10 mouse cellular contexts compared by ENCODE assay signal in the genomic region with DNA sequence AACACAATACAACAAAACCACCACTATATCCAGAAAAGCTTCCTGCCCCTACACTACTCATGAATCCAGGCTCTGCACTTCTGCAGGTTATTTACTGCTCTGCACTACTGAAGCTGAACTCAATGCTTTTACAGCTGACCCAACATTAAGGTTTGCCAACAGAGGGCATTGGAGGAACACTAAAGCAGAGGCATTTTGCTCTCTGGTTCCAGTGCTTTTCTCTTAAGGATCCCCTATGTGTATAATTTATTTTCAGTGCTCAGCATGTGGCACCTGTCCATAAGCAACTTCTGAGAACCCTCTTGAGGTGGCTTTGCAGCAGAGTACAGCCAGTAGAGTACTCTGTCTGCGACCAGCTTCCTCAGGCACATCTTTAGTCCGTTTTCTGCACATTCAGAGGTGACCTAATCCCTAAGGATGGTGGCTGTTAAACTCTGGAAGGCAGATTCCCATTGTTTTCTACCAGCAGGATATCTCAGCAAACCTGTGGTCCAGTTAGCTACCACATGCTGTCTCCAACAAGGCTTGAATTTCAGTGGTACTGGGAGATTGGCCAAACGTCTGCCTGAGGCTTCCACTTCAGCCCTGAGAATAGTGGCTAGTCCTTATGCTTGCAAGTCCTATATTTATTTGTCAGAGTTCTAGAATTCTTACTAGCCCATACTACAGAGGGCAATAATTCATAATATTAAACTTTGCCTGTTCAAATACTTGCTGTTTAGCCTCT.
DNase-seq lines count a peak whose midpoint lies in the region; ATAC-seq lines count a peak whose summit lies in the region.
"Had no signal": no experiment of that assay in that cellular context is flagged by ENCODE, and none has a peak within 500 bp of the region (broad histone marks: within the 10 kb centered on the region; RNA-seq: fewer than 3 reads in every experiment).

No protein-coding gene starts in this region.

- ATAC-seq in forebrain, embryonic 14.5 days, result no peak
- ATAC-seq in heart, embryonic 12.5 days (ENCODE audit: insufficient number of reproducible peaks, low FRiP score), result no peak

- no peaks in the 10 kb centered on the region for H3K27me3 ChIP-seq in forebrain, embryonic 14.5 days (replicated peaks; ENCODE audit: control insufficient read depth, insufficient read depth, low read length)
- no peaks in the 10 kb centered on the region for H3K27me3 ChIP-seq in forebrain, embryonic 10.5 days (ENCODE audit: poor library complexity, severe bottlenecking)
- no peaks in the 10 kb centered on the region for H3K27me3 ChIP-seq in heart, embryonic 12.5 days (replicated peaks)

- H3K36me3 ChIP-seq in forebrain, embryonic 14.5 days (ENCODE audit: control insufficient read depth, insufficient read depth, low read length), result no peaks in the 10 kb centered on the region
- no peaks in the 10 kb centered on the region for H3K36me3 ChIP-seq in forebrain, embryonic 10.5 days (replicated peaks)
- no peaks in the 10 kb centered on the region for H3K36me3 ChIP-seq in heart, embryonic 12.5 days

- H3K4me2 ChIP-seq in forebrain, embryonic 14.5 days (ENCODE audit: low read length), result no peak overlapping the region
- H3K4me2 ChIP-seq in heart, embryonic 12.5 days, result no peak overlapping the region

- H3K27ac ChIP-seq in forebrain, embryonic 14.5 days (ENCODE audit: low read depth, low read length), result no peak overlapping the region
- no peak overlapping the region for H3K27ac ChIP-seq in forebrain, embryonic 10.5 days
- no peak overlapping the region for H3K27ac ChIP-seq in heart, embryonic 12.5 days (ENCODE audit: poor library complexity, severe bottlenecking)

- no peaks in the 10 kb centered on the region for H3K9me3 ChIP-seq in forebrain, embryonic 14.5 days (replicated peaks; ENCODE audit: control insufficient read depth, low read length)
- no peaks in the 10 kb centered on the region for H3K9me3 ChIP-seq in forebrain, embryonic 10.5 days
- H3K9me3 ChIP-seq in heart, embryonic 12.5 days (replicated peaks), result no peaks in the 10 kb centered on the region

- H3K4me3 ChIP-seq in forebrain, embryonic 14.5 days (ENCODE audit: low read depth, low read length), result no peak overlapping the region
- no peak overlapping the region for H3K4me3 ChIP-seq in forebrain, embryonic 10.5 days
- no peak overlapping the region for H3K4me3 ChIP-seq in heart, embryonic 12.5 days

- peak; percentile 4 for DNase-seq in forebrain, embryonic 14.5 days (ENCODE audit: low spot score)
- no peak for DNase-seq in forebrain, embryonic 10.5 days (ENCODE audit: extremely low spot score, low spot score)
- peak; percentile 7 to 18 for DNase-seq in kidney, postnatal 36 days
- DNase-seq in kidney, adult 8-10 months, result no peak
- peak; percentile 60 for DNase-seq in adipocyte (ENCODE audit: low spot score)
- DNase-seq in lung, postnatal 10 days, result peak; percentile 3
- no peak for DNase-seq in urinary bladder, postnatal 10 days (ENCODE audit: low spot score)
- DNase-seq: gastrocnemius, postnatal 14 days; layer of hippocampus, postnatal 36 days had no signal

- 20% methylated on average over 3 of the region's 3 CpGs for WGBS in forebrain, embryonic 14.5 days
- WGBS in forebrain, embryonic 10.5 days, result 25% methylated on average over 3 of the region's 3 CpGs
- WGBS in heart, embryonic 12.5 days, result 25% methylated on average over 3 of the region's 3 CpGs

- H3K9ac ChIP-seq in forebrain, embryonic 14.5 days (ENCODE audit: low read length), result no peak overlapping the region
- no peak overlapping the region for H3K9ac ChIP-seq in heart, embryonic 12.5 days

- H3K4me1 ChIP-seq in forebrain, embryonic 14.5 days (ENCODE audit: control insufficient read depth, insufficient read depth, low read length), result no peaks in the 10 kb centered on the region
- H3K4me1 ChIP-seq in forebrain, embryonic 10.5 days, result no peaks in the 10 kb centered on the region
- no peaks in the 10 kb centered on the region for H3K4me1 ChIP-seq in heart, embryonic 12.5 days (replicated peaks)

Comparison
In these comparisons a context has a peak if more than half of its experiments do, and no peak if none do; other contexts are left out.
1. DNase-seq: peak in forebrain, embryonic 14.5 days (single experiment), kidney, postnatal 36 days (2 of 2), adipocyte (single experiment) and lung, postnatal 10 days (single experiment); none in forebrain, embryonic 10.5 days (single experiment), kidney, adult 8-10 months (0 of 2) and urinary bladder, postnatal 10 days (single experiment).